Mouse (Mus musculus): ENCODE results near the gene Pnn.

- no peak for TF ChIP-seq POLR2A (IDR thresholded peaks at IDR 0.05; ENCODE audit: insufficient read length, low read depth)
- no peak for TF ChIP-seq MAX (IDR thresholded peaks at IDR 0.05; ENCODE audit: low read depth)
- TF ChIP-seq E2F4 (IDR thresholded peaks at IDR 0.05; ENCODE audit: insufficient read depth), result no peak
- no peak for TF ChIP-seq POLR2AphosphoS2 (IDR thresholded peaks at IDR 0.05; ENCODE audit: insufficient read length, low read depth)
- TF ChIP-seq MYOD1 (IDR thresholded peaks at IDR 0.05; ENCODE audit: control insufficient read depth in 1 of 3, insufficient read length in 2 of 3, low read depth in 2 of 3), result no peak
- TF ChIP-seq USF1 (IDR thresholded peaks at IDR 0.05; ENCODE audit: low read depth), result no peak
- no peak for TF ChIP-seq TCF3 (IDR thresholded peaks at IDR 0.05; ENCODE audit: insufficient read length, low read depth)
- no peak for TF ChIP-seq MYOG (IDR thresholded peaks at IDR 0.05; ENCODE audit: control insufficient read depth in 1 of 3, insufficient read depth in 1 of 3, insufficient read length in 2 of 3, low read depth in 2 of 3)
- TF ChIP-seq SRF (IDR thresholded peaks at IDR 0.05; ENCODE audit: control insufficient read depth, insufficient read length, low read depth), result no peak
Measured at GRCm38 (mm10) chr12:59086171-59086570, 19.5 kb downstream of the Pnn start.

All from myocyte (in vitro differentiated cells).